Comparison of ENCODE assay signal across 30 mouse cellular contexts in genomic region chr7:47204830-47205229, GRCm38 (mm10). TPM values are rescaled to one million over a fixed set of nuclear protein-coding genes. Genes with fewer than 3 reads are reported as not detected.
"Had no signal": no experiment of that assay in that cellular context is flagged by ENCODE, and none has a peak within 500 bp of the region (broad histone marks: within the 10 kb centered on the region; RNA-seq: fewer than 3 reads in every experiment).

TSS of gene Mrgpra6 (minus strand) at chr7:47204920.

- H3K4me2 ChIP-seq: kidney, embryonic 15.5 days; liver, embryonic 13.5 days; midbrain, embryonic 11.5 days; neural tube, embryonic 12.5 days; neural tube, embryonic 15.5 days had no signal

- H3K4me1 ChIP-seq: kidney, embryonic 15.5 days; liver, embryonic 13.5 days; neural tube, embryonic 12.5 days; neural tube, embryonic 15.5 days had no signal

- H3K9me3 ChIP-seq: kidney, embryonic 15.5 days; liver, embryonic 13.5 days; neural tube, embryonic 12.5 days; neural tube, embryonic 15.5 days had no signal

- H3K9ac ChIP-seq: kidney, embryonic 15.5 days; liver, embryonic 13.5 days; neural tube, embryonic 12.5 days; neural tube, embryonic 15.5 days had no signal

- H3K4me3 ChIP-seq: kidney, embryonic 15.5 days; left cerebral cortex, adult 2 months; liver, embryonic 13.5 days; neural tube, embryonic 12.5 days; neural tube, embryonic 15.5 days had no signal

- H3K27me3 ChIP-seq: kidney, embryonic 15.5 days; liver, embryonic 13.5 days; neural tube, embryonic 12.5 days; neural tube, embryonic 15.5 days had no signal

- DNase-seq: kidney, adult 11 months; kidney, adult 8-10 months; kidney, postnatal 10 days; kidney, postnatal 36 days; layer of hippocampus, postnatal 36 days; liver, embryonic 13.5 days; lung, adult 2 months; midbrain, embryonic 14.5 days; thymus, postnatal 25 days had no signal

- H3K27ac ChIP-seq: kidney, embryonic 15.5 days; left cerebral cortex, adult 2 months; liver, embryonic 13.5 days; macrophage; neural tube, embryonic 12.5 days; neural tube, embryonic 15.5 days had no signal

- H3K36me3 ChIP-seq: kidney, embryonic 15.5 days; liver, embryonic 13.5 days; neural tube, embryonic 12.5 days; neural tube, embryonic 15.5 days had no signal

RNA-seq across cellular contexts. Expression of gene Mrgpra6, which starts in this region (rescaled TPM):
- total RNA-seq: layer of hippocampus, adult 8-10 months; layer of hippocampus, postnatal 10 days; layer of hippocampus, postnatal 36 days; left cerebral cortex, adult 2 months; left cerebral cortex, postnatal 10 days; left cerebral cortex, postnatal 36 days; liver, adult 2 months; megakaryocyte-erythroid progenitor cell, adult 5-6 weeks had no signal
- polyA plus RNA-seq: kidney, embryonic 15.5 days; limb, embryonic 11.5 days; limb, embryonic 14.5 days; liver, adult 2 months; liver, embryonic 13.5 days; liver, embryonic 16.5 days; lung, adult 2 months; lung, embryonic 16.5 days; macrophage; midbrain, embryonic 11.5 days; midbrain, embryonic 14.5 days; neural tube, embryonic 12.5 days; neural tube, embryonic 15.5 days; small intestine, adult 2 months; spleen, adult 2 months; stomach, embryonic 16.5 days; testis, adult 2 months; thymus, postnatal 0 days had no signal
